Comparison of ENCODE assay signal across 8 mouse cellular contexts in genomic region chr3:152315613-152316012, GRCm38 (mm10). TPM values are rescaled to one million over a fixed set of nuclear protein-coding genes. Genes with fewer than 3 reads are reported as not detected.
DNase-seq lines count a peak whose midpoint lies in the region; ATAC-seq lines count a peak whose summit lies in the region.

No protein-coding gene starts in this region.

- no peak overlapping the region for H3K4me3 ChIP-seq in intestine, embryonic 14.5 days (ENCODE audit: low read depth, low read length)

- peaks cover 19% of the 10 kb centered on the region for H3K36me3 ChIP-seq in intestine, embryonic 14.5 days (ENCODE audit: control insufficient read depth, insufficient read depth, low read length)

- 11% methylated on average over 7 of the region's 7 CpGs for WGBS in intestine, embryonic 14.5 days

- H3K9me3 ChIP-seq in intestine, embryonic 14.5 days (ENCODE audit: control insufficient read depth, low read length) = no peaks in the 10 kb centered on the region

- no peaks in the 10 kb centered on the region for H3K27me3 ChIP-seq in intestine, embryonic 14.5 days (replicated peaks; ENCODE audit: control insufficient read depth, insufficient read depth, low read length)

- intact Hi-C loops in gastrocnemius, postnatal 36 days (cut with DNase I) = loop anchor here (10.0 kb wide), 1 partner anchor 201 kb away; no protein-coding TSS in a partner anchor
- intact Hi-C loops in left cerebral cortex, postnatal 14 days (cut with DNase I) = loop anchor here (10.0 kb wide), 1 partner anchor 51 kb away; the partner anchor contains the start of gene Nexn

- H3K27ac ChIP-seq in intestine, embryonic 14.5 days (ENCODE audit: low read depth) = no peak overlapping the region

- DNase-seq in adrenal gland, adult 2 months = peak; percentile 88
- peak; percentile 89 for DNase-seq in embryo, embryonic 11 days
- DNase-seq in gastrocnemius, postnatal 36 days = peak; percentile 63 to 81
- DNase-seq in intestine, embryonic 14.5 days (ENCODE audit: low spot score) = peak; percentile 84
- peak; percentile 70 to 74 for DNase-seq in left cerebral cortex, postnatal 14 days (ENCODE audit: low spot score in 2 of 2)
- peak; percentile 85 for DNase-seq in mesoderm, embryonic 11.5 days (ENCODE audit: low read depth, low spot score)
- peak; percentile 56 for DNase-seq in right cerebral cortex, postnatal 25 days
- DNase-seq in urinary bladder, postnatal 36 days (ENCODE audit: low spot score in 2 of 2) = peak; percentile 72 to 85

- no peak overlapping the region for H3K4me2 ChIP-seq in intestine, embryonic 14.5 days (ENCODE audit: low read length)

- H3K9ac ChIP-seq in intestine, embryonic 14.5 days (ENCODE audit: low read length) = no peak overlapping the region

- ATAC-seq in intestine, embryonic 14.5 days (replicated peaks; ENCODE audit: low FRiP score, low TSS enrichment, low read depth) = peak; percentile 93

- H3K4me1 ChIP-seq in intestine, embryonic 14.5 days (replicated peaks; ENCODE audit: control insufficient read depth, insufficient read depth, low read length) = no peaks in the 10 kb centered on the region

RNA-seq across cellular contexts. Expression of gene Miga1, which starts 24.6 kb away (rescaled TPM):
- total RNA-seq in adrenal gland, adult 2 months (2021) = 10 to 100 TPM in 1 of 2 experiments, 1 to 10 TPM in 1; 8.4 to 12.3 TPM
- polyA plus RNA-seq in adrenal gland, adult 2 months (2012; rRNA removed) = 4.1 and 6.5 TPM in 2 replicates
- total RNA-seq in gastrocnemius, postnatal 36 days (2021) = 1 to 10 TPM; 3.2 to 5.8 TPM
- polyA plus RNA-seq in intestine, embryonic 14.5 days (2014; fragmentation: Nextera tagmentation; extraction: Ambion mirVana) = 19.2 and 22.0 TPM in 2 replicates
- total RNA-seq in left cerebral cortex, postnatal 14 days (2021) = 10 to 100 TPM; 82.3 to 83.2 TPM

RNA-seq across cellular contexts. Expression of gene Usp33, which starts 30.7 kb away (rescaled TPM):
- 10 to 100 TPM; 87.8 to 99.7 TPM for total RNA-seq in adrenal gland, adult 2 months (2021)
- 8.4 and 14.0 TPM in 2 replicates for polyA plus RNA-seq in adrenal gland, adult 2 months (2012; rRNA removed)
- total RNA-seq in gastrocnemius, postnatal 36 days (2021) = 10 to 100 TPM; 17.9 to 19.4 TPM
- 51.0 and 52.3 TPM in 2 replicates for polyA plus RNA-seq in intestine, embryonic 14.5 days (2014; fragmentation: Nextera tagmentation; extraction: Ambion mirVana)
- 100 to 1,000 TPM; 123 to 127 TPM for total RNA-seq in left cerebral cortex, postnatal 14 days (2021)

RNA-seq across cellular contexts. Expression of gene Nexn, which starts 49.5 kb away (rescaled TPM):
- total RNA-seq in adrenal gland, adult 2 months (2021) = 1 to 10 TPM; 3.7 TPM
- polyA plus RNA-seq in adrenal gland, adult 2 months (2012; rRNA removed) = not detected in 2 replicates
- 100 to 1,000 TPM; 345 to 363 TPM for total RNA-seq in gastrocnemius, postnatal 36 days (2021)
- 26.8 and 29.4 TPM in 2 replicates for polyA plus RNA-seq in intestine, embryonic 14.5 days (2014; fragmentation: Nextera tagmentation; extraction: Ambion mirVana)
- total RNA-seq in left cerebral cortex, postnatal 14 days (2021) = 1 to 10 TPM; 1.6 to 1.8 TPM

Comparison
In these comparisons a context has a peak if more than half of its experiments do, and no peak if none do; other contexts are left out.
1. RNA of gene Miga1, which starts 24.6 kb away (total RNA-seq): 82.3 to 83.2 TPM in left cerebral cortex, postnatal 14 days; 8.4 to 12.3 TPM in adrenal gland, adult 2 months and 3.2 to 5.8 TPM in gastrocnemius, postnatal 36 days; every median in the first group is over 4 times any median in the second.
2. RNA of gene Usp33, which starts 30.7 kb away (total RNA-seq): 123 to 127 TPM in left cerebral cortex, postnatal 14 days and 87.8 to 99.7 TPM in adrenal gland, adult 2 months; 17.9 to 19.4 TPM in gastrocnemius, postnatal 36 days; every median in the first group is over 4 times any median in the second.
3. RNA of gene Nexn, which starts 49.5 kb away (total RNA-seq): 345 to 363 TPM in gastrocnemius, postnatal 36 days; 3.7 TPM in adrenal gland, adult 2 months and 1.6 to 1.8 TPM in left cerebral cortex, postnatal 14 days; every median in the first group is over 10 times any median in the second.
4. Peak in every context shown above with its lines, with median percentiles within 50 percentile points of each other: DNase-seq.